Mouse (Mus musculus) MN1 (cell line): ENCODE data around the gene Gm973.

Source experiments
- DNase-seq: peaks from one replicate; pipeline ENCODE4 v3.0.0-alpha.2; 2016; ENCODE audit warnings: low spot score

The Gm973 gene

GRCm38 (mm10) chr1:59516026-59516917 is at the start of gene Gm973:
Gene Gm973 (plus strand): TSS chr1:59516264.
- peak; percentile 64 for DNase-seq

GRCm38 (mm10) chr1:59469170-59469569 is 46.9 kb upstream of the Gm973 start:
- no peak for DNase-seq

DNA sequence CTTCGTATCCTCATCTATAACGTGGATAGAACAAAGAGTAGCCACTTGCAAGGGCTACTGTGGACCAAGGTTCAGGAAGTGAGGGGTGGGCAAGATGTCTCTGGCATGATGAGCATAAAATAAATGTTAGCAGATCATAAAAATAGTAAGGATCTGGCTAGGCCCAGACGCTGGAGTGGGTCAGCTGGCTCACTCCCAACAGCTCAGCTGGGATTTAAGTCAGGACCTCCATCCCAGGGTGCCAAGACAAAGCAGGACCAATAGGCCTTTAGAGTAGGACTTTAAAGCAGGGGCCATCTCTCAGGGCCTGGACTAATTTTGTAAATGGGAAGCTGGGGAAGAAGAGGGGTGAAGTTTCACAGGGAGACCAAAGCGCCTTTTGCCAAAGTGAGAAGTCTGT is 45.3 kb upstream of the Gm973 start:
- no peak for DNase-seq

GRCm38 (mm10) chr1:59472368-59473180 is 43.5 kb upstream of the Gm973 start:
- no peak for DNase-seq

GRCm38 (mm10) chr1:59473181-59473555 is 42.9 kb upstream of the Gm973 start:
- no peak for DNase-seq

GRCm38 (mm10) chr1:59475618-59476017 is 40.4 kb upstream of the Gm973 start:
- DNase-seq = no peak

GRCm38 (mm10) chr1:59478911-59479310 is 37.2 kb upstream of the Gm973 start:
- DNase-seq = no peak

GRCm38 (mm10) chr1:59480821-59481455 is 35.1 kb upstream of the Gm973 start:
- DNase-seq = peak; percentile 24

GRCm38 (mm10) chr1:59481456-59482291 is 34.4 kb upstream of the Gm973 start:
- peak; percentile 93 for DNase-seq

GRCm38 (mm10) chr1:59482331-59482695 is 33.8 kb upstream of the Gm973 start, which contains the start of gene Fzd7:
Gene Fzd7 (plus strand): TSS chr1:59482424.
- no peak for DNase-seq

DNA sequence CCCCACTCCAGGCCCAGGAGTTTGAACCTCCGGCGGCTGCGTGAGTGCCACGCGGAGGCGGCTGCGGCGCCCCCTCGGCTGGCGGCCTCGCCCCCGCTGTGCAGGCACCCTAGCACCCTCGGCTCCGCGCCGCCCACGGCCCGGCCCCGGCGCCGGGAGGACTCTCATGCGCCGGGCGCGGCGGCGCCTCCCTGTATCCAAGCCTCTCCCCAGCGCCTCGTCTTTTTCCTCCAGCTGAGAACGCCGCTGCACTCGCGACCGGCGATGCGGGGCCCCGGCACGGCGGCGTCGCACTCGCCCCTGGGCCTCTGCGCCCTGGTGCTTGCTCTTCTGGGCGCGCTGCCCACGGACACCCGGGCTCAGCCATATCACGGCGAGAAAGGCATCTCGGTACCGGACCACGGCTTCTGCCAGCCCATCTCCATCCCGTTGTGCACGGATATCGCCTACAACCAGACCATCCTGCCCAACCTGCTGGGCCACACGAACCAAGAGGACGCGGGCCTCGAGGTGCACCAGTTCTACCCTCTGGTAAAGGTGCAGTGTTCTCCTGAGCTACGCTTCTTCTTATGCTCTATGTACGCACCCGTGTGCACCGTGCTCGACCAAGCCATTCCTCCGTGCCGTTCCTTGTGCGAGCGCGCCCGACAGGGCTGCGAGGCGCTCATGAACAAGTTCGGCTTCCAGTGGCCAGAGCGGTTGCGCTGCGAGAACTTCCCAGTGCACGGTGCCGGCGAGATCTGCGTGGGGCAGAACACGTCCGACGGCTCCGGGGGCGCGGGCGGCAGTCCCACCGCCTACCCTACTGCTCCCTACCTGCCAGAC is 33.2 kb upstream of the Gm973 start:
- DNase-seq = peak; percentile 34

DNA sequence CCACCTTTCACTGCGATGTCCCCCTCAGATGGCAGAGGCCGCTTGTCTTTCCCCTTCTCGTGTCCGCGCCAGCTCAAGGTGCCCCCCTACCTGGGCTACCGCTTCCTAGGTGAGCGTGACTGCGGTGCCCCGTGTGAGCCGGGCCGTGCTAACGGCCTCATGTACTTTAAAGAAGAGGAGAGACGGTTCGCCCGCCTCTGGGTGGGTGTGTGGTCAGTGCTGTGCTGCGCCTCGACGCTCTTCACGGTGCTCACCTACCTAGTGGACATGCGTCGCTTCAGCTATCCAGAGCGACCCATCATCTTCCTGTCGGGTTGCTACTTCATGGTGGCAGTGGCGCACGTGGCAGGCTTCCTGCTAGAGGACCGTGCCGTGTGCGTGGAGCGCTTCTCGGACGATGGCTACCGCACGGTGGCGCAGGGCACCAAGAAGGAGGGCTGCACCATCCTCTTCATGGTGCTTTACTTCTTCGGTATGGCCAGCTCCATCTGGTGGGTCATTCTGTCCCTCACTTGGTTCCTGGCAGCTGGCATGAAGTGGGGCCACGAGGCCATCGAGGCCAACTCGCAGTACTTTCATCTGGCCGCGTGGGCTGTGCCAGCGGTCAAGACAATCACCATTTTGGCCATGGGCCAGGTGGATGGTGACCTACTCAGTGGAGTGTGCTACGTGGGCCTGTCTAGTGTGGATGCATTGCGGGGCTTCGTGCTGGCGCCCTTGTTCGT is 32.4 kb upstream of the Gm973 start:
- DNase-seq = no peak

- DNase-seq = no peak
Observed at GRCm38 (mm10) chr1:59484314-59484713, 31.8 kb upstream of the Gm973 start.

DNA sequence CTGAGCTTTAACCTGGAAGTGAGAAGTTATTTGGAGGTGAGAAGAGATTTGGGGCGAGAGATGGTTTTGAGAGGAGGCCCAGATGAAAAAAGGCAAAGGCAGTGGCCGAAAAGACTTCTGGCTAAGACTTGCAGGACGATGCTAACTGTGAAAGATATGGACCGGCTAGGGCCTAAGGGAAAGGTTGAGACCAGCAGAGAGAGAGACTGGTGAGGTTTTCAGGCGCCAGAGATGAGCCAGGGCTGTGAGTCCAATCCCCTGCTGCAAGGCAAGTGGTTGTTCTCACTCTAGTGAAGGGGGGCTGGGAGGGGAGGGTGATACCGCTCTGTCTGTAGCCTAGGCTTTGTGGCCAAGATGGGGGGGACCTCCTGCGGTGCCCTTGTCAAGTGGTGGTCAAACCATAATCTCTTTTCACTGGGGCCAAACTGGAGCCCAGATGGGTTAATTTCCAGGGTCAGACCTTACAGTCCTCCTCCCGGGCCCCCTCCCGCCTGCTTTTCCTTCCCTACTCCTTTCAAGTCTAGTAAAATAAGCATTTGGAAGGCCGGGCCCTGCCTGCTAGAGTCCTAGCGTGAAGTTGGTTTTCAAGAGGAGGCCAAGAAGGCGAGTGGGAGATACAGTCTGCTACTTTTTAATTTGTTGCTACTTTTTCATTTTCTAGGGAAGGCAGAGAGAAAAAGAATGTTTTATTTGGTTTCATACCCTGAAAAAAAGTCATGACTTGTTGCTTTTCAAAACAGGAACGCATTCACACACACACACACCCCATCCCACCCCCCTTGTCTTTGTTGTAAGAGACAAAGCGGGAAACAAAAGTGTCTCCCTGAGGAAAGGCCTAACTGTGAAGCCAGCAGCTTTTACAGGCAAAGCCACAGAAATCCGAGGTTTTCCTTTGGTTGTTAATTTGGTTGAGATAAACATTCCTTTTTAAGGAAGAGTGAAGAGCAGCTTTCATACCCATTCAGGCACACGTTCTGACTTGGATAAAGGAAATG is 31.0 kb upstream of the Gm973 start:
- no peak for DNase-seq

- DNase-seq = no peak
Observed at GRCm38 (mm10) chr1:59485803-59486202, 30.3 kb upstream of the Gm973 start.

DNA sequence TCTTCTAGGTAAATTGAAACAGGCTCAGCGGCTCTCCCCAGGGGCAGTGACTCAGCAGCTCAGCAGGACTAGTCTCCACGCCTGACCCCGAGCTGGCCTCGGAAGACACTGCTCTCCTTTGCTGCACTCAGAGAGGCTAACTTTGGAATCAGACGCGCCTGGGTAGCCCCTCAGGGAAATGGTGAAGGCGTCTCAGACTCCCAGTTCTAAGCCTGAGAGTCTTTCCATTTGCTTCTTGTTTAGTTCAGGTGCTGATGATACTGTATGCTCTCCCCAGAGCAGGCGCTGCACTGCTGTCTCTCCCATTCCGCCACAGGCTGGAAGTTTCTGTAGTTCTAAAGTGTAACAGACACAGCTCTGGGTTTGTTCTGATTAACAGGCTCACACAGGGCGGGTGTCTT is 28.4 kb upstream of the Gm973 start:
- DNase-seq = peak; percentile 65

DNA sequence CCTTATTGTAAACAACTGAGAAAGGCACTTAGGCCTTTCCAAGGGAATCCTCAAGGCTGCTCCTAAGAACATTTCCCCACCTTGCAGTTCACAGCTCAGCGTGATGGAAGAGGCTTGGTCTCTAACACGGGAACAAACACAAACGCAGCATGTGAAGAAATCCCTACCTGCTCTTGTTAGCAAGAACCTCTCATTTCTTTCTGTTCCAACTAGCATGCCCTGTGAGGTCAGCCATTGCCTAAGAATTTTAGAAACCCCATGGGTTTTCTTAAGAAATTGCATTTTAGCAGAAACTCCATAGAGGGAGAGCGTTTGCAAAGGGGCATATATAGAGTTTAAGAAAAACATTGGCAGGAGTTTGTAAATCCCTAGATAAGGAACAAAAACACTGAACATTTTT is 27.6 kb upstream of the Gm973 start:
- DNase-seq = no peak

DNA sequence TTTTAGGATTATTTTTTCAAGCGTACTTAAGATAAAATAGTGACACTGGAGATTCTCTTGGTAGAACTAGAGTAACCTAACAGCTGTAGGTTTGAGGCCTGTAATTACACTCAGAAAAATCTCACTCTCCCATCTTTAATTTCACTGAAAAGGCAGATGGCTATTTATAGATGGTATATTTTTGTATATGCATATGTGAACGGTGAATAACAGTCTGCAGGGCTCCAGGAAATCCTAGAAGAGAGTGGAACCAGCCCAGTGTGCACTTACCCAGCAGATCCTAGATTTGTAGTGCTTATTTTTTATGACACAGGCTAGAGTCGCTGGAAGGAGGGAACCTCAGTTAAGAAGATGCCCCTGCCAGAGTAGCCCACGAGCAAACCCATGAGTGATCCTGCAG is 27.1 kb upstream of the Gm973 start:
- no peak for DNase-seq

DNA sequence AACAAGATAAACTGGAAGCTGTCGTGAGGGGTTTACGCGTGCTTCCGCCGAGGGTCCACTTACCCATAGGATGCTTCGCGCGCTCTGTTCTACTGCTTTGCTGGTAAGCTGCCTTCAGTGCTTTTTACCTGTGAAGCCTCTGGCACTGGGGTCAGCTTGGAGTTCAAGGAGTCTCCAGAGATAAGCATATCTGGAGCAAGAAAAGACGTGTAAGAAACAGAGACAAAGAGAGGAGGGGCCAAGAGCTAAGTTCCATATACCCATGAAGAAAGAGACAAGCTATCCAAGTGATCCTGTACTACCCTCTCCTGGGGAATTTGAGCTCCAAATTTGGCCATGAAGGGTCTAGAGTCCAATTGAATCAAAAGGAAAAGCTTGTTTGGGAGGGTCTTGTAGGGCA is 24.5 kb upstream of the Gm973 start:
- no peak for DNase-seq
